Mouse (Mus musculus): Measurements from ENCODE around the gene Nfatc4. TPM values are rescaled to one million over a fixed set of nuclear protein-coding genes. Genes with fewer than 3 reads are reported as not detected.

Nfatc4 gene
- total RNA-seq (2021), result 1 to 10 TPM; 1.5 to 3.3 TPM
- long read RNA-seq, experiment 1, partial matches to known transcripts, result 0 of 2 reads
- long read RNA-seq, experiment 1, other reads (novel, unspliced or antisense), result 0 of 2 reads
- long read RNA-seq, experiment 2, result 0 reads

GRCm38 (mm10) chr14:55822991-55823762 is at the start of gene Nfatc4:
TSS of gene Nfatc4 (plus strand) at chr14:55823144.
- peak; percentile 83 for DNase-seq (ENCODE audit: low spot score)

- DNase-seq (ENCODE audit: low spot score), result no peak
Measured at GRCm38 (mm10) chr14:55776711-55777110, 46.2 kb upstream of the Nfatc4 start.

GRCm38 (mm10) chr14:55777176-55777575 is 45.8 kb upstream of the Nfatc4 start:
- no peak for DNase-seq (ENCODE audit: low spot score)

GRCm38 (mm10) chr14:55777806-55778205 is 45.1 kb upstream of the Nfatc4 start:
- no peak for DNase-seq (ENCODE audit: low spot score)

GRCm38 (mm10) chr14:55778686-55779085 is 44.3 kb upstream of the Nfatc4 start:
- DNase-seq (ENCODE audit: low spot score), result no peak

GRCm38 (mm10) chr14:55779656-55780055 is 43.3 kb upstream of the Nfatc4 start:
- no peak for DNase-seq (ENCODE audit: low spot score)

- no peak for DNase-seq (ENCODE audit: low spot score)
Measured at GRCm38 (mm10) chr14:55780736-55781135, 42.2 kb upstream of the Nfatc4 start.

GRCm38 (mm10) chr14:55781310-55781709 is 41.6 kb upstream of the Nfatc4 start:
- peak; percentile 70 for DNase-seq (ENCODE audit: low spot score)

GRCm38 (mm10) chr14:55782361-55782960 is 40.5 kb upstream of the Nfatc4 start:
- no peak for DNase-seq (ENCODE audit: low spot score)

- DNase-seq (ENCODE audit: low spot score), result peak; percentile 63
Measured at GRCm38 (mm10) chr14:55783171-55783957, 39.6 kb upstream of the Nfatc4 start.

GRCm38 (mm10) chr14:55783958-55784235 is 39.0 kb upstream of the Nfatc4 start, which contains the start of gene Adcy4:
TSS of gene Adcy4 (minus strand) at chr14:55784095.
- DNase-seq (ENCODE audit: low spot score), result peak; percentile 5

GRCm38 (mm10) chr14:55785195-55785594 is 37.7 kb upstream of the Nfatc4 start:
- peak; percentile 1 for DNase-seq (ENCODE audit: low spot score)

- DNase-seq (ENCODE audit: low spot score), result peak; percentile 0
Measured at GRCm38 (mm10) chr14:55787731-55788130, 35.2 kb upstream of the Nfatc4 start.

- DNase-seq (ENCODE audit: low spot score), result peak; percentile 22
Measured at GRCm38 (mm10) chr14:55788256-55789050, 34.5 kb upstream of the Nfatc4 start, which contains the start of gene Ripk3. TSS of gene Ripk3 (minus strand) at chr14:55788865.

GRCm38 (mm10) chr14:55793461-55793860 is 29.5 kb upstream of the Nfatc4 start:
- peak; percentile 0 for DNase-seq (ENCODE audit: low spot score)

GRCm38 (mm10) chr14:55793946-55794345 is 29.0 kb upstream of the Nfatc4 start:
- no peak for DNase-seq (ENCODE audit: low spot score)

- DNase-seq (ENCODE audit: low spot score), result peak; percentile 34
Measured at GRCm38 (mm10) chr14:55795380-55796163, 27.4 kb upstream of the Nfatc4 start.

GRCm38 (mm10) chr14:55814885-55815284 is 8.1 kb upstream of the Nfatc4 start:
- DNase-seq (ENCODE audit: low spot score), result peak; percentile 76

GRCm38 (mm10) chr14:55815310-55815751 is 7.6 kb upstream of the Nfatc4 start:
- DNase-seq (ENCODE audit: low spot score), result peak; percentile 64

GRCm38 (mm10) chr14:55819845-55820405 is 3.0 kb upstream of the Nfatc4 start:
- peak; percentile 0 for DNase-seq (ENCODE audit: low spot score)

Data from gastrocnemius, adult 18-20 months (tissue).